Comparison of ENCODE assay signal across 19 mouse cellular contexts in the genomic region with DNA sequence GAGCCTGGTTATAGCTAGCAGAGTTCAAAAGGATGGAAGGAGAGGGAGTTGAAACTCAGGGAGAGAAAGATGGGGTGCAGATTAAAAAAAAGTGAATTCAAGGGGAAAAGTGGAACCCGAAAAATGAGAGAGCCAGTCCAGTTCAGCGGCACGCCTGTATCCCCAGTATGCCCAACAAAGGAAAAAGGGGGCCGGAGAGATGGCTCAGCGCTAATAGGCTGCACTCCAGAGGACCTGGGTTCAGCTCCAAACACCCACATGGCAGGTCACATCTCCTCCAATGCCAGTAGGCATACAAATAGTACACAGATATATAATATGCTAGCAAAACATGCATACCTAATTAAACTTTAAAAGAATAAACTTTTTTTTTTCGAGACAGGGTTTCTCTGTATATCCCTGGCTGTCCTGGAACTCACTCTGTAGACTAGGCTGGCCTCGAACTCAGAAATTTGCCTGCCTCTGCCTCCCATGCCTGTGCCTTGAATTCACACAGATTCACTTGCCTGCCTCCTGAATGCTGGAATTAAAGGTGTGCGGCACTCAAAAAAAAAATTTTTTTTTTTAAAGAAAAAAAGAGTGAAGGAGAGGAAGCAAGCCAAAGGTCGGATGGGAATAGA. TPM values are rescaled to one million over a fixed set of nuclear protein-coding genes. Genes with fewer than 3 reads are reported as not detected.
DNase-seq lines count a peak whose midpoint lies in the region; ATAC-seq and TF ChIP-seq lines count a peak whose summit lies in the region.
"Had no signal": no experiment of that assay in that cellular context is flagged by ENCODE, and none has a peak within 500 bp of the region (broad histone marks: within the 10 kb centered on the region; RNA-seq: fewer than 3 reads in every experiment).

No protein-coding gene starts in this region.

- ATAC-seq in forebrain, embryonic 14.5 days: no peak
- no peak for ATAC-seq in intestine, embryonic 15.5 days
- ATAC-seq in megakaryocyte, adult 5-6 weeks (ENCODE audit: poor library complexity, severe bottlenecking): no peak

- DNase-seq in forebrain, embryonic 14.5 days (ENCODE audit: low spot score): no peak
- no peak for DNase-seq in forebrain, embryonic 10.5 days (ENCODE audit: extremely low spot score, low spot score)
- DNase-seq in left cerebral cortex, adult 2 months (ENCODE audit: extremely low spot score in 1 of 2, low spot score in 2 of 2): no peak
- DNase-seq in left cerebral cortex, adult 11 months (ENCODE audit: low spot score): no peak
- DNase-seq in embryonic facial prominence, embryonic 10.5 days (ENCODE audit: low spot score): no peak
- no peak for DNase-seq in adrenal gland, postnatal 25 days
- DNase-seq: left cerebral cortex, postnatal 4 days had no signal

- TF ChIP-seq CTCF in left cerebral cortex, adult 2 months (IDR thresholded peaks at IDR 0.05): no peak

- no peaks in the 10 kb centered on the region for H3K9me3 ChIP-seq in forebrain, embryonic 14.5 days (replicated peaks; ENCODE audit: control insufficient read depth, low read length)
- H3K9me3 ChIP-seq in forebrain, embryonic 10.5 days: peaks cover 6% of the 10 kb centered on the region; the same call in 1 of the 2 replicates
- H3K9me3 ChIP-seq in embryonic facial prominence, embryonic 10.5 days: no peaks in the 10 kb centered on the region
- no peaks in the 10 kb centered on the region for H3K9me3 ChIP-seq in intestine, embryonic 15.5 days
- H3K9me3 ChIP-seq: stomach, embryonic 15.5 days had no signal

- 70% methylated on average over 9 of the region's 9 CpGs for WGBS in forebrain, embryonic 14.5 days
- 75% methylated on average over 9 of the region's 9 CpGs for WGBS in forebrain, embryonic 10.5 days
- 77% methylated on average over 9 of the region's 9 CpGs for WGBS in embryonic facial prominence, embryonic 10.5 days
- WGBS in intestine, embryonic 15.5 days: 75% methylated on average over 9 of the region's 9 CpGs

- intact Hi-C loops in left cerebral cortex, adult 2 months (cut with DNase I): loop anchor here (1.0 to 2.0 kb wide), 4 partner anchors 26 to 136 kb away; no protein-coding TSS in a partner anchor

- H3K36me3 ChIP-seq in forebrain, embryonic 14.5 days (ENCODE audit: control insufficient read depth, insufficient read depth, low read length): 0 out of 2 replicates have a peak, but pooled peaks cover 13% of the 10 kb centered on the region
- H3K36me3 ChIP-seq in forebrain, embryonic 10.5 days (replicated peaks): peaks cover 31% of the 10 kb centered on the region
- H3K36me3 ChIP-seq in embryonic facial prominence, embryonic 10.5 days (replicated peaks): peaks cover 31% of the 10 kb centered on the region
- H3K36me3 ChIP-seq in intestine, embryonic 15.5 days: peaks cover 3% of the 10 kb centered on the region; the same call in 1 of the 2 replicates

- H3K27ac ChIP-seq in forebrain, embryonic 14.5 days (ENCODE audit: low read depth, low read length): no peak overlapping the region
- H3K27ac ChIP-seq in forebrain, embryonic 10.5 days: no peak overlapping the region
- H3K27ac ChIP-seq in left cerebral cortex, adult 2 months: peak overlapping the region; percentile 83
- no peak overlapping the region for H3K27ac ChIP-seq in embryonic facial prominence, embryonic 10.5 days (replicated peaks)
- H3K27ac ChIP-seq in intestine, embryonic 15.5 days: no peak overlapping the region
- H3K27ac ChIP-seq: stomach, embryonic 15.5 days had no signal

- no peak overlapping the region for H3K9ac ChIP-seq in forebrain, embryonic 14.5 days (ENCODE audit: low read length)
- no peak overlapping the region for H3K9ac ChIP-seq in intestine, embryonic 15.5 days
- H3K9ac ChIP-seq: stomach, embryonic 15.5 days had no signal

- peak overlapping the region; percentile 57; the same call in 1 of the 2 replicates for H3K4me2 ChIP-seq in forebrain, embryonic 14.5 days (ENCODE audit: low read length)
- peak overlapping the region; percentile 95; the same call in 1 of the 2 replicates for H3K4me2 ChIP-seq in intestine, embryonic 15.5 days (replicated peaks)

- H3K27me3 ChIP-seq in forebrain, embryonic 14.5 days (replicated peaks; ENCODE audit: control insufficient read depth, insufficient read depth, low read length): peaks cover 48% of the 10 kb centered on the region
- peaks cover 60% of the 10 kb centered on the region for H3K27me3 ChIP-seq in forebrain, embryonic 10.5 days (ENCODE audit: poor library complexity, severe bottlenecking)
- H3K27me3 ChIP-seq in embryonic facial prominence, embryonic 10.5 days (replicated peaks; ENCODE audit: low read depth, poor library complexity, severe bottlenecking): peaks cover 60% of the 10 kb centered on the region
- peaks cover 56% of the 10 kb centered on the region for H3K27me3 ChIP-seq in intestine, embryonic 15.5 days (replicated peaks)

- no peak overlapping the region for H3K4me3 ChIP-seq in forebrain, embryonic 14.5 days (ENCODE audit: low read depth, low read length)
- H3K4me3 ChIP-seq in forebrain, embryonic 10.5 days: no peak overlapping the region
- H3K4me3 ChIP-seq in left cerebral cortex, adult 2 months: peak overlapping the region; percentile 69; the same call in 1 of the 2 replicates
- H3K4me3 ChIP-seq in embryonic facial prominence, embryonic 10.5 days: peak overlapping the region; percentile 57; the same call in 1 of the 2 replicates
- no peak overlapping the region; the same call in 1 of the 2 replicates for H3K4me3 ChIP-seq in intestine, embryonic 15.5 days (replicated peaks)

- H3K4me1 ChIP-seq in forebrain, embryonic 14.5 days (ENCODE audit: control insufficient read depth, insufficient read depth, low read length): peaks cover 7% of the 10 kb centered on the region
- H3K4me1 ChIP-seq in forebrain, embryonic 10.5 days: peaks cover 33% of the 10 kb centered on the region
- H3K4me1 ChIP-seq in embryonic facial prominence, embryonic 10.5 days: peaks cover 22% of the 10 kb centered on the region
- peaks cover 7% of the 10 kb centered on the region for H3K4me1 ChIP-seq in intestine, embryonic 15.5 days (replicated peaks)

RNA-seq across cellular contexts. Expression of a gene that starts 0.6 kb away (rescaled TPM):
- 14.6 and 15.9 TPM in 2 replicates for polyA plus RNA-seq in forebrain, embryonic 14.5 days (2014; fragmentation: Nextera tagmentation; extraction: Ambion mirVana)
- polyA plus RNA-seq in forebrain, embryonic 10.5 days (2016; fragmentation: Nextera tagmentation; extraction: Ambion mirVana): 0.95 and 1.2 TPM in 2 replicates
- total RNA-seq in left cerebral cortex, adult 2 months (2021): 1,000 to 10,000 TPM; 1,255 to 1,327 TPM
- polyA plus RNA-seq in embryonic facial prominence, embryonic 10.5 days (2016; fragmentation: Nextera tagmentation; extraction: Ambion mirVana): 0.74 and 1.2 TPM in 2 replicates
- 0.13 and 0.15 TPM in 2 replicates for polyA plus RNA-seq in intestine, embryonic 15.5 days (2015; fragmentation: Nextera tagmentation; extraction: Ambion mirVana)
- total RNA-seq in megakaryocyte, adult 5-6 weeks (2015): 0.18 TPM in 1 of 2 replicates, not detected in the other
- total RNA-seq in megakaryocyte, adult 5-6 weeks (2017): not detected in 2 replicates
- total RNA-seq in adrenal gland, postnatal 25 days (2021): 0.15 and 0.33 TPM in 2 replicates
- polyA plus RNA-seq: stomach, embryonic 15.5 days had no signal

RNA-seq across cellular contexts. Expression of a gene that starts 8.7 kb away (rescaled TPM):
- 24.4 and 26.8 TPM in 2 replicates for polyA plus RNA-seq in forebrain, embryonic 14.5 days (2014; fragmentation: Nextera tagmentation; extraction: Ambion mirVana)
- polyA plus RNA-seq in forebrain, embryonic 10.5 days (2016; fragmentation: Nextera tagmentation; extraction: Ambion mirVana): 53.0 and 55.1 TPM in 2 replicates
- 10 to 100 TPM; 15.9 to 23.1 TPM for total RNA-seq in left cerebral cortex, adult 2 months (2021)
- polyA plus RNA-seq in embryonic facial prominence, embryonic 10.5 days (2016; fragmentation: Nextera tagmentation; extraction: Ambion mirVana): 65.3 and 71.7 TPM in 2 replicates
- 79.0 and 87.3 TPM in 2 replicates for polyA plus RNA-seq in intestine, embryonic 15.5 days (2015; fragmentation: Nextera tagmentation; extraction: Ambion mirVana)
- total RNA-seq in megakaryocyte, adult 5-6 weeks (2015): 68.0 and 72.0 TPM in 2 replicates
- 26.9 and 33.7 TPM in 2 replicates for total RNA-seq in megakaryocyte, adult 5-6 weeks (2017)
- 79.2 and 106 TPM in 2 replicates for total RNA-seq in adrenal gland, postnatal 25 days (2021)

RNA-seq across cellular contexts. Expression of a gene that starts 9.0 kb away (rescaled TPM):
- polyA plus RNA-seq in forebrain, embryonic 14.5 days (2014; fragmentation: Nextera tagmentation; extraction: Ambion mirVana): 101 and 108 TPM in 2 replicates
- polyA plus RNA-seq in forebrain, embryonic 10.5 days (2016; fragmentation: Nextera tagmentation; extraction: Ambion mirVana): 98.5 and 99.6 TPM in 2 replicates
- 10 to 100 TPM; 47.6 to 48.4 TPM for total RNA-seq in left cerebral cortex, adult 2 months (2021)
- 99.6 and 103 TPM in 2 replicates for polyA plus RNA-seq in embryonic facial prominence, embryonic 10.5 days (2016; fragmentation: Nextera tagmentation; extraction: Ambion mirVana)
- polyA plus RNA-seq in intestine, embryonic 15.5 days (2015; fragmentation: Nextera tagmentation; extraction: Ambion mirVana): 94.1 and 98.9 TPM in 2 replicates
- total RNA-seq in megakaryocyte, adult 5-6 weeks (2015): 131 and 132 TPM in 2 replicates
- 43.9 and 51.4 TPM in 2 replicates for total RNA-seq in megakaryocyte, adult 5-6 weeks (2017)
- total RNA-seq in adrenal gland, postnatal 25 days (2021): 61.7 and 74.3 TPM in 2 replicates

RNA-seq across cellular contexts. Expression of a gene that starts 16.3 kb away (rescaled TPM):
- not detected in 2 replicates for polyA plus RNA-seq in forebrain, embryonic 14.5 days (2014; fragmentation: Nextera tagmentation; extraction: Ambion mirVana)
- polyA plus RNA-seq in forebrain, embryonic 10.5 days (2016; fragmentation: Nextera tagmentation; extraction: Ambion mirVana): 0.15 TPM in 1 of 2 replicates, not detected in the other
- total RNA-seq in left cerebral cortex, adult 2 months (2021): under 1 TPM in 1 of 2 experiments, not detected in 1; 0.29 TPM
- 0.10 and 0.29 TPM in 2 replicates for polyA plus RNA-seq in embryonic facial prominence, embryonic 10.5 days (2016; fragmentation: Nextera tagmentation; extraction: Ambion mirVana)
- polyA plus RNA-seq in intestine, embryonic 15.5 days (2015; fragmentation: Nextera tagmentation; extraction: Ambion mirVana): not detected in 2 replicates
- total RNA-seq in megakaryocyte, adult 5-6 weeks (2015): not detected in 2 replicates
- not detected in 2 replicates for total RNA-seq in megakaryocyte, adult 5-6 weeks (2017)
- total RNA-seq in adrenal gland, postnatal 25 days (2021): not detected in 2 replicates
- total RNA-seq: adrenal gland, postnatal 36 days; gastrocnemius, adult 8-10 months; MEL had no signal
- polyA plus RNA-seq: heart, embryonic 14.5 days; hindbrain, embryonic 11.5 days; kidney, embryonic 16.5 days; lung, embryonic 14.5 days; small intestine, adult 2 months; stomach, embryonic 15.5 days had no signal

RNA-seq across cellular contexts. Expression of a gene that starts 17.7 kb away (rescaled TPM):
- polyA plus RNA-seq in forebrain, embryonic 14.5 days (2014; fragmentation: Nextera tagmentation; extraction: Ambion mirVana): not detected in 2 replicates
- 0.33 TPM in 1 of 2 replicates, not detected in the other for polyA plus RNA-seq in forebrain, embryonic 10.5 days (2016; fragmentation: Nextera tagmentation; extraction: Ambion mirVana)
- total RNA-seq in left cerebral cortex, adult 2 months (2021): not detected
- polyA plus RNA-seq in embryonic facial prominence, embryonic 10.5 days (2016; fragmentation: Nextera tagmentation; extraction: Ambion mirVana): not detected in 2 replicates
- not detected in 2 replicates for polyA plus RNA-seq in intestine, embryonic 15.5 days (2015; fragmentation: Nextera tagmentation; extraction: Ambion mirVana)
- not detected in 2 replicates for total RNA-seq in megakaryocyte, adult 5-6 weeks (2015)
- not detected in 2 replicates for total RNA-seq in megakaryocyte, adult 5-6 weeks (2017)
- total RNA-seq in adrenal gland, postnatal 25 days (2021): not detected in 2 replicates
- total RNA-seq: adrenal gland, postnatal 36 days; gastrocnemius, adult 8-10 months; layer of hippocampus, postnatal 10 days; left cerebral cortex, postnatal 4 days; MEL had no signal
- polyA plus RNA-seq: hindbrain, embryonic 11.5 days; kidney, embryonic 16.5 days; lung, embryonic 14.5 days; small intestine, adult 2 months; stomach, embryonic 15.5 days had no signal

Comparison
In these comparisons a context has a peak if more than half of its experiments do, and no peak if none do; other contexts are left out.
1. H3K4me3 ChIP-seq: peak in left cerebral cortex, adult 2 months (single experiment) and embryonic facial prominence, embryonic 10.5 days (single experiment); none in forebrain, embryonic 14.5 days (single experiment), forebrain, embryonic 10.5 days (single experiment) and intestine, embryonic 15.5 days (single experiment).